Mouse (Mus musculus) spleen, adult 2 months (tissue): Measurements from ENCODE around the gene Nprl2.

Source experiments
- CTCF ChIP-seq: fragments of 200-500 bp; IDR thresholded peaks from 2 replicates; pipeline ENCODE4 v1.5.1; 2011; ENCODE audit warnings: mild to moderate bottlenecking, inconsistent platforms; ENCODE audit not compliant: insufficient read depth, insufficient read length, insufficient replicate concordance; ENCODE audit errors: extremely low read depth
- POLR2A ChIP-seq: fragments of 200-500 bp; IDR thresholded peaks from 2 replicates; pipeline ENCODE4 v1.6.1; 2011; ENCODE audit warnings: low read depth, low read length, inconsistent platforms

DNA sequence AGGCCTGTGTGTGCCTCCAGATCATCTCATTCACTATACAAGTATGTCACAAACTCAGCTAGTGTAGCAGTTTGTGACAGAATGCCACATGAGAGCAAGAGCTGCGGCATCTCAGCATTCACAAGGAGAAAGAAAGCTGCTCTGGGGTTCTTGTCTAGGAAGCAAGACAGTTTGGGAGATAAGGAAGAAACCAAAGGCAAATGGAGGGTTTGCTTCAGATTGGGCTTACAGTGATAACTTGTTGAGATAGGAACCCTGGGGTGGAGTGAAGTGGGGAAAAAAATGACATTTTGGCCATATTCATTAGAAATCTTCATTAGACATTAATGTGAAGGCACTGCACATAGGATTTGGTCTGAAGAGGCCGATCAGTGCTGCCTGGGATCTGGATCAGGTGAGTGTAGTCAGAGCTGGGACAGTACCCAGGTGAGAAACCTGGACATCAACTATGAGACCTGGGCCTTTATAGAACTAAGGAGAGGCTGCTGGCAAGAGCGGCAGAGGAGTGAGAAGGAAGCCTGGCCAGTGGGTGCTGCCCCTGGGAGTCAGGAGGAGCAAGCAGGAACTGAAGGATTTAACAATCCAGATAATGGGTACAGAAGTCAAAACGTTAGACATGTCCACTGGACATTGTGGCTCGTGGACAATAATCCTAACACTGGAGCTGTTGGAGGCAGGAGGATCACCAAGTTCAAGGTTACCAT is 10.8 kb downstream of the Nprl2 start:
- TF ChIP-seq CTCF (no peak), POLR2A (no peak)
